Mouse (Mus musculus) cerebellum, adult 11 months (tissue): ENCODE measurements around the gene B4galt1.

Experiments used
- DNase-seq: peaks from one replicate; pipeline ENCODE4 v3.0.0; 2022

Gene B4galt1

GRCm38 (mm10) chr4:40774279-40775259 is 79.2 kb downstream of the B4galt1 start:
- peak; percentile 28 for DNase-seq

DNA sequence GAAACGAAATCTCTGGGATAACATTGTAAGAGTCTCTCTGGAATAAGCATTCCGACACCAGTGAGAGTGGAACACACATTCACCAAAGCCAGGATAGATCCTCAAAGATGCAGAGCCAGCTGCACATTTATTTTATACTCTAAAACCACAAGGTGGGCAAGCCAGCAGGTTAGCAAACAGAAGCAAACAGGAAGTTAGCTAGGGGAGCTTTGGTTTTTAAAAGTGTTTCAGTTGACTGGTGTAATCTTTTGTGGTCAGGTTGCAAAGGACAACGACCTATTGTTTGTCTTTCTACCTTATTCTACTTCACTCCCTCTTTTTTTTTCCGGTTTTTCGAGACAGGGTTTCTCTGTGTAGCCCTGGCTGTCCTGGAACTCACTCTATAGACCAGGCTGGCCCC is 93.9 kb downstream of the B4galt1 start:
- no peak for DNase-seq

DNA sequence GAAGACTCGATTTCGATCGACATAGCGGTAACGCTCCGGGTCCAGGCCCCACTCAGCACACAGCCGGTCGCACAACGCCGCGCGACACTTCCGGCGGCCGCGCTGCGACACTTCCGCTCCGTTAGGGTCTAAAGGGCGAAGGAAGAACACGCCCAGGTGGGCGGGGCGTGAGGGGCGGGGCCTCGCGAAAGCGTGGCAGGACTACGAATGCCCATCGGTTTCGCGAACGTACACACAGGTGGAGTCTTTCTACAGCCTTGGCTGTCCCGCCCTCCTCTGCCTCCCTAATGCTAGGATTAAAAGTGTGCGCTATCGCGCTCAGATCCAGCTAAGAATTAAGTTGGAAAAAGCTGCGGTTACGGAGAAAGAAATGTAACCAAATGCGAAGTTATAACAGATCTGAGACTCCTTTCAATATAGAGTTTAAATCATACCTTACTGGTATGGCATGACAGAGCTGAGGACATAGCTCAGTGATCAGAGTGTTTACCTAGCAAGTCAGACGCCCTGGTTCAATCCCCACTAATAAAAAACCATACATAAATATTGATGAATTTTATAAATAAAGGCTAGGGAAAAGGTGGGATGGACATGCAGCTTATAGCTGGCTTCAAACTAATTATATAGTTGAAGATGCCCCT is 95.9 kb downstream of the B4galt1 start, which contains the start of gene Smu1:
Smu1 (minus strand) TSS at position 144 of the 641 bp plus-strand sequence.
- peak; percentile 97 for DNase-seq

- no peak for DNase-seq
These were observed 96.5 kb downstream of the B4galt1 start for GRCm38 (mm10) chr4:40757157-40757779.
